Mouse (Mus musculus) limb, embryonic 15.5 days (tissue): Measurements from ENCODE around the gene Ciao1. TPM values are rescaled to one million over a fixed set of nuclear protein-coding genes. Genes with fewer than 3 reads are reported as not detected.

Experiments
- polyA plus RNA-seq: library from polyadenylated mRNA; unstranded; fragments of >200 nt; fragmentation: Nextera tagmentation; extraction: Ambion mirVana; gene quantifications from 2 replicates; pipeline ENCODE4 v1.2.1, GENCODE M21; 2015

Ciao1 gene
- polyA plus RNA-seq, 1 experiment from 2014 or later, result 64.0 TPM

Other genes with a start within 250 kb of the Ciao1 start
- 9.4 and 9.5 TPM in 2 replicates for gene Ap4e1, start 239.1 kb downstream of the Ciao1 start, polyA plus RNA-seq
- 47.1 and 48.2 TPM in 2 replicates for gene Blvra, start 177.2 kb downstream of the Ciao1 start, polyA plus RNA-seq
- gene Ncaph, start 113.9 kb downstream of the Ciao1 start, polyA plus RNA-seq, result 61.3 and 62.5 TPM in 2 replicates
- 26.0 and 26.8 TPM in 2 replicates for gene Itpripl1, start 104.4 kb downstream of the Ciao1 start, polyA plus RNA-seq
- gene 1810024B03Rik, start 39.5 kb downstream of the Ciao1 start, polyA plus RNA-seq, result 1.2 and 1.3 TPM in 2 replicates
- 42.0 and 46.8 TPM in 2 replicates for gene Snrnp200, start 39.4 kb downstream of the Ciao1 start, polyA plus RNA-seq
- 32.8 and 34.5 TPM in 2 replicates for gene Tmem127, start 92 bp upstream of the Ciao1 start, polyA plus RNA-seq
- gene Stard7, start 22.4 kb upstream of the Ciao1 start, polyA plus RNA-seq, result 58.2 and 63.2 TPM in 2 replicates
- 7.4 TPM in 2 replicates for gene Dusp2, start 88.3 kb upstream of the Ciao1 start, polyA plus RNA-seq
- gene Astl, start 90.8 kb upstream of the Ciao1 start, polyA plus RNA-seq, result 0.12 and 0.22 TPM in 2 replicates
- gene Adra2b, start 115.4 kb upstream of the Ciao1 start, polyA plus RNA-seq, result 0.38 and 0.48 TPM in 2 replicates
- 0.44 and 0.51 TPM in 2 replicates for gene Gpat2, start 177.4 kb upstream of the Ciao1 start, polyA plus RNA-seq
- gene Fahd2a, start 196.7 kb upstream of the Ciao1 start, polyA plus RNA-seq, result 22.1 and 27.5 TPM in 2 replicates